Mouse (Mus musculus): ENCODE measurements around the gene Upb1.

Upb1 gene

DNA sequence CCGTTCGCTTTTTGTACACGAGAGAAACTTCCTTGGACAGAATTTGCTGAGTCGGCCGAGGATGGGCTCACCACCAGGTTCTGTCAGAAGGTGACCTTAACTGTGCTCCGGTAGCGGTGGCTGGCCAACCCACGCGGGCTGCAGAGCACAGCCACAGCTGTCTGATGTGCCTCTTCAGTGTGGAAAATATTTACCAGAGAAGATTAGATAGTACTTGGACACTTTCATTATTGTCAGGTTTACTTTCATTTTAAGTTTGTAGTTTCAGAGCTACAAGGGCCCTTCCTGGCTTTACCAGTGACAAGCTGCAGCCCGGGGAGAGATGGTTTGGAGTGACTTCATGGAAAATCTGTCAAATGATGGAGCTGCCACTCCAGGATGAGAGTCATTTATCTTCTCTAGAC is 23.6 kb downstream of the Upb1 start:
- DNase-seq (ENCODE audit: low spot score) = no peak

GRCm38 (mm10) chr10:75428049-75429003 is 27.4 kb downstream of the Upb1 start:
- no peak for DNase-seq (ENCODE audit: low spot score)

DNA sequence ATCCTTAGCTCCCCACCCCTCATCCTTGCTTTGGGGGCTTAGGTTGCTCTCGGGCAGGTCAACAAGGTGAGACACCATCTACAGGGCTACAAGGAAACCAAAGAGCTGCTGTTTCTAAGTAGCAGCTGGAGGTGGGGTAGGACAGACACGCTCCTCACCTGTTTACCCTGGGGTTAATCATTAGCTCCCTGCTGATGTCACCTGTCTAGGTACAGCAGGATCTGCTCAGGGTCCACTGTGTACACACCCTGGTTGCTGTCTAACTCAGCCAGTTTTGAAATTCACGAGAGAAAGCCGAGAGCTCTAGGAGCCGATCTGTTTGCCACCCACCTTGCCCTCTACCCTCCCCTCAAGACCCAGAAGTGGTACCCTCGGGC is 28.1 kb downstream of the Upb1 start:
- no peak for DNase-seq (ENCODE audit: low spot score)

DNA sequence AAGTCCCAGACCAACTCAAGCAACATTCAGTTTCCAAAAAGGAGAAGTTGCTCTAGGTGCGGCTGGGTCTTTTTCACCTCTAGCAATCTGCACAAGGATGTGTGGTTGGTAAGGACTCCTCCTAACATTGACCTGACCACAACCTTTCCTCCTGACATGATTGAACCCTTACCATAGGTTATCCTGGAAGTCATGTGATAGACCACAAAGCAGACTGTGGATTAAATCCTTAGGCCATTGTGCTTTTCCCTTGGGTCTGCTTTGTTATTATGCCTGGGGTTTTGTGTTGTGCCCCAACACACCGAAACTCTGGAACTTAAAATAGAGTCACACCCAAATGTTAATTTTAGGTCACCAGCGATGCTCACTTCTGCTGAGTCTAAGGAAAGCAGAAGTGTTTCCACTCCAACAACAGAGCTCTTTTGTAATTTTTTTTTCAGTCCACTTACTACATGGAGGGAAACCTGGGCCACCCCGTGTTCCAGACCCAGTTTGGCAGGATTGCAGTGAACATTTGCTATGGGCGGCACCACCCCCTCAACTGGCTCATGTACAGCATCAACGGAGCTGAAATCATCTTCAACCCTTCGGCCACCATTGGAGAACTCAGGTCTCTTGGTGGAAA is 28.7 kb downstream of the Upb1 start:
- no peak for DNase-seq (ENCODE audit: low spot score)

- DNase-seq (ENCODE audit: low spot score) = no peak
These were observed 29.2 kb downstream of the Upb1 start for GRCm38 (mm10) chr10:75430147-75430537.

DNA sequence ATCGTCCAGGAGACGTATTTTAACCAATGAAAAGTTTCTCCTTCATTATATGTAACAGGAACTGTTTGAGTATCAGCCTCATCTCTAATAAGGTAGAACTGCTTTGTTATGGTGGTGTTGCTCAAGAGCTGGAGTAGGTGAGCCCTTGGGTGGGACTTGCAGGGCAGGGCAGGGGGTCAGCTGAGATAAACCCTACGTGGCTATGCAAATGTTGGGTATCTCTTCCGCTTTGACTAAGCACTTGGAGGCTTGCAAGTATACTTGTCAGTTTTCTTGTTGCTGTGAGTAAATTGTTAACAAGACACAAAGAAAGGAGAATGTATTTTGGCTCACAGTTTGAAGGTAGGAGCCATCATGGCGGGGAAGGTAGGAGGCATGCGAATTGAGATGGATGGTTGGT is 29.7 kb downstream of the Upb1 start:
- no peak for DNase-seq (ENCODE audit: low spot score)

DNA sequence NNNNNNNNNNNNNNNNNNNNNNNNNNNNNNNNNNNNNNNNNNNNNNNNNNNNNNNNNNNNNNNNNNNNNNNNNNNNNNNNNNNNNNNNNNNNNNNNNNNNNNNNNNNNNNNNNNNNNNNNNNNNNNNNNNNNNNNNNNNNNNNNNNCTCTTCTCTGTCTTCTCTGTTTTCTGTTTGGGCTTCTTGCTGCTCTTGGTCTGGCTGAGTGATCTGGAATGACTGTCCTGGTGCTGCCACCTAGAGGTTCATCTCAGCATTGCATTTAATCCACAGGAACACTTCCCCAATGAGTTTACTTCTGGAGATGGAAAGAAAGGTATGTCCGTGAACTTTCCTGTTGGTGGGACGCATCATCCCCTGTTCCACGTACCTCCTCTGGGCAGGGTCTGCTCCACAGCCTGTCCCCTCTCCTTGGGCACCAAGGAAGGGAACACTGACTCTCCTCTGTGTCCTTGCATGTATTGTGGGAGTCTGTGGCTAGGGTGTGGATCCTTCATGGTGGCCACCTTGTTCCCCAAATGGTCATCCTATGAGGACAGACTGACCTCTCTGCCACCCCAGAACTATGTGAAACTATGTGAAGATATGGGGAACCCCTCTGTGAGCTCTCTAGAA is 35.8 kb downstream of the Upb1 start:
- DNase-seq (ENCODE audit: low spot score) = peak; percentile 89

- no peak for DNase-seq (ENCODE audit: low spot score)
These were observed 36.4 kb downstream of the Upb1 start for GRCm38 (mm10) chr10:75437284-75437683.

DNA sequence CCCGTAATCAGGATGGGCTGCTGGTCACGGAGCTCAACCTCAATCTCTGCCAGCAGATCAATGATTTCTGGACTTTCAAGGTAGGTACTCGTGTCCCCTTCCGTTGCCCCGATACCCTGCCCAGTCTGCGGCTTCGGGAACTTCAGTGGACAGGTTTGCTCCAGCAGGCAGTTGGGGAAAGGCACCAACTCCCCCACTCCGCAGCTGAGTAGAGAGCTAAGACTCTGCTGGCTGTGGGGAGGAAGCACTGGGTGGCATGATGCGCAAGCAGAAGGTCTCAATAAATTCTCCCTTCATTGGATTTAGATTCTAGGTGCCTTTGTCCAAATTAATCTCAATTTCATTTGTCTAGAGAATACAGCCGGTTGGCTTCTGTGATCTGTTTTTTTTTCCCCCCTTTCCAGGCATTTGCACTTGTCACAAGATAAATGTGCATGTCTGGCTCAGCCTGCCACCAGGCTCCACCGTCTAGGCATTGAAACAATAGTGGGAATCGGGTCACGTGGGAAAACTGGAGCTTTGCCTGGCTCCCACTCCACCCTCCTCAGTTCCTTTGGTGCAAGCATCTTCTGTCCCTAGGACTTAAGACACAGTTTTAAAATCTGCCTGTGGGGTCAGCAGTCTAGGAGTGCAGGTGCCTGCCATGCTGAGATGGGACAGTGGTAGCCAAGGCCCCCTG is 37.4 kb downstream of the Upb1 start:
- no peak for DNase-seq (ENCODE audit: low spot score)

- no peak for DNase-seq (ENCODE audit: low spot score)
These were observed 38.4 kb downstream of the Upb1 start for GRCm38 (mm10) chr10:75439211-75439811.

GRCm38 (mm10) chr10:75440756-75441155 is 39.8 kb downstream of the Upb1 start:
- DNase-seq (ENCODE audit: low spot score) = no peak

DNA sequence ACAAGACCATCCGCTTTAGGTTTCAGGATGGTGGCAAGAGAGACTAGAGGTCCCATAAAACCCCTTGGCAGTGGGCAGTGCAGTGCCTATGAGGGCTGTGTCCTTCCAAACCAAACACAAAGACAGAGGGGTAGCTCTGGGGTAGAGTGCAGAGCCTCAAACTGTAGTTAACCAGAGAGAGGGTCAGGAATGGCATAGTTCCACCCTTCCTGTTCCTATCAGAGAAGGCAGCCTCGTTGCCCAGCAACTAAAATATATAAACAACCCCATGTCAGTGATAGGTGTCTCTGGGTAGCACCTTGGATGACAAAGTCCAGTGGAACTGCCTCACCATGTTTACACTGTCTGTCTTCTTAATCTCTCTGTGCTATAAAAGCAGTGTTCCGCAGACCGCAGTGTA is 40.9 kb downstream of the Upb1 start:
- no peak for DNase-seq (ENCODE audit: low spot score)

GRCm38 (mm10) chr10:75443017-75443416 is 42.1 kb downstream of the Upb1 start:
- no peak for DNase-seq (ENCODE audit: low spot score)

GRCm38 (mm10) chr10:75444111-75444826 is 43.4 kb downstream of the Upb1 start:
- no peak for DNase-seq (ENCODE audit: low spot score)

- no peak for DNase-seq (ENCODE audit: low spot score)
These were observed 44.1 kb downstream of the Upb1 start for GRCm38 (mm10) chr10:75445030-75445429.

DNA sequence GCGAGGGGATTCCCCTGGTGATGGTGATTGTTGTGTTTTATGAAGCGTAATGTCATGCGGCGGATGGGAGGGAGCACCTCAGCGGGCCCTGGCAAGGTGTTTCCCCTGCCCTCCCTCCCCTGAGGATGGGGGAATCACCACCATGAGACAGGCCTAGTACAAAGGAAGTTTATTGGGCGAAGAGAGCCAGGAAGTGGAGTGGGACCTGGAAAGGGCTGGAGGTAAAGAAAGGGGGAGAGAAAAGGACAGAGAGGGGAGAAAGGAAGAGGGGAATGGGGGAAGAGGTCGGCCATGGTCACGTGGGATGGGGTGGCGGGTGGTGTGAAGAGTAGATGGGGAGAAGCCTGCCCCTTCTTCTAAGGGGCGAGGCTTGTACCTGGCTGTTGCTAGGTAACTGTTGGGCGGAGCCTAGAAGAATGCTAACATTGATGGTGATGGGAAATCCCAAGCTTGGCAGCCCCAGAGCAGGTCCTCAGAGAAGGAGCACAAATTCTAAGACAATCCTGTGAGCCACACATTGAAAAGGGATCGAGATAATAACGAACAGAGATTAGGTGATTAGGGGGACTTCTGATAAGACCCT is 45.7 kb downstream of the Upb1 start:
- DNase-seq (ENCODE audit: low spot score) = no peak

- no peak for DNase-seq (ENCODE audit: low spot score)
These were observed 46.6 kb downstream of the Upb1 start for GRCm38 (mm10) chr10:75447489-75447888.

GRCm38 (mm10) chr10:75448806-75449420 is 48.0 kb downstream of the Upb1 start:
- no peak for DNase-seq (ENCODE audit: low spot score)

GRCm38 (mm10) chr10:75450331-75450730 is 49.4 kb downstream of the Upb1 start:
- no peak for DNase-seq (ENCODE audit: low spot score)

DNA sequence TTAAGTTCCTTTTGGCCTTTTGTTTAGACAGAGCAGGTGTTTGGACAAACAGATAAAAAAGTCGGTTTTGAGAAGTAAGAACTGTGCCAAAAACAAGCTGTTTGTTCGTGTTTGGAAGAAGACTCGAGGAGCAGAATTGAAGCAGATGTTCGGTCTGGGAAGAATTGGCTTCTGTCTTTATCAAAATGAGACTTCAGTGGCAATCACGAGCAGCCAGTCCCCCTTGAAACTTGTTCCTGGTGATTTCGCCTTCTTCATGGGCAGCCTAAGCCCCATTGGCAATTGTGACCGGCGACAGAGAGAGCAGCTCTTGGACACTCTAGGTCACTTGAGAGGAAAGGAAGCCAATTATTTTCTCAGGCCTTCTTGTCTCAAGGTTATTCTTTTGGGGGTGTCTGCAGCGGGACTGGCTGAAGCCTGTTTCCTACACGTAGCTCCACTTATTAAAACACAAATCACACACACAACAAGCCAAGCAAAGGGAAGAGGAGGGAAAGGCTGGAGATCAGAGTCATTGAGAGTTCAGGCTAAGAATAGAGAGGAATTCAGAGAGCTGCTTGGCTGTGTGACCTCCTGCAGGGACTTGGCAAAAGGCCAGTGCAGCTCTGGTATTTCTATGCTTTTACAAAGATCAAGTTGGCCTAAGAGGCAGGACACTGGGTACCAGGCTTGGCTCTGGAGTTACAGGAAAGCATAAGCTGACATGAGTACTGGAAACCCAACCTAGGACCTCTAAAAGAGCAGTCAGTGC is 50.3 kb downstream of the Upb1 start:
- no peak for DNase-seq (ENCODE audit: low spot score)

Data from layer of hippocampus, adult 9-10 months (tissue).